Mouse (Mus musculus) stomach, embryonic 16.5 days (tissue): ENCODE results near the gene Wipf1. TPM values are rescaled to one million over a fixed set of nuclear protein-coding genes. Genes with fewer than 3 reads are reported as not detected.

ENCODE experiments used
- ATAC-seq: fragments of 200-750 bp; cut with Nextera tagmentation; 2 replicates; pipeline ENCODE4 v1.8.0; 2017; ENCODE audit warnings: moderate number of reproducible peaks, moderate TSS enrichment; ENCODE audit not compliant: insufficient read depth, low FRiP score
- H3K27ac ChIP-seq: fragments of 300-500 bp; sonication (generic); 2 replicates; pipeline ENCODE4 v1.5.1; 2014; ENCODE audit warnings: low read length
- H3K27me3 ChIP-seq: fragments of 300-500 bp; sonication (generic); 2 replicates; pipeline ENCODE4 v1.6.1; 2014; ENCODE audit warnings: low read length, control low read depth, mixed read lengths; ENCODE audit not compliant: control insufficient read depth, insufficient read depth
- H3K36me3 ChIP-seq: fragments of 300-500 bp; sonication (generic); 2 replicates; pipeline ENCODE4 v1.6.1; 2014; ENCODE audit warnings: low read length; ENCODE audit not compliant: control insufficient read depth, insufficient read depth
- H3K4me1 ChIP-seq: fragments of 300-500 bp; sonication (generic); 2 replicates; pipeline ENCODE4 v1.6.1; 2014; ENCODE audit warnings: low read length, control low read depth, mixed read lengths; ENCODE audit not compliant: control insufficient read depth, insufficient read depth
- H3K4me2 ChIP-seq: fragments of 300-500 bp; sonication (generic); 2 replicates; pipeline ENCODE4 v1.6.1; 2014; ENCODE audit warnings: low read depth, low read length, mixed read lengths
- H3K4me3 ChIP-seq: fragments of 300-500 bp; sonication (generic); replicated peaks from 2 replicates; pipeline ENCODE4 v1.5.1; 2014; ENCODE audit warnings: mild to moderate bottlenecking, low read length
- H3K9ac ChIP-seq: fragments of 300-500 bp; sonication (generic); 2 replicates; pipeline ENCODE4 v1.6.1; 2014; ENCODE audit warnings: low read length
- H3K9me3 ChIP-seq: fragments of 300-500 bp; sonication (generic); replicated peaks from 2 replicates; pipeline ENCODE4 v1.6.1; 2016; ENCODE audit warnings: low read length, control low read depth; ENCODE audit not compliant: control insufficient read depth
- WGBS: fragments of 180-500 bp; shearing (Covaris S2); extraction: QIAGEN DNeasy Blood & Tissue Kit; methylation state at CpG from one replicate; pipeline ENCODE4 v1.1.7; 2014; 5-methylcytosine and 5-hydroxymethylcytosine counted together
- polyA plus RNA-seq: library from polyadenylated mRNA; unstranded; fragments of >200 nt; fragmentation: Nextera tagmentation; extraction: Ambion mirVana; gene quantifications from 2 replicates; pipeline ENCODE4 v1.2.1, GENCODE M21; 2015

The Wipf1 gene
- polyA plus RNA-seq, 1 experiment from 2014 or later: 7.0 TPM

DNA sequence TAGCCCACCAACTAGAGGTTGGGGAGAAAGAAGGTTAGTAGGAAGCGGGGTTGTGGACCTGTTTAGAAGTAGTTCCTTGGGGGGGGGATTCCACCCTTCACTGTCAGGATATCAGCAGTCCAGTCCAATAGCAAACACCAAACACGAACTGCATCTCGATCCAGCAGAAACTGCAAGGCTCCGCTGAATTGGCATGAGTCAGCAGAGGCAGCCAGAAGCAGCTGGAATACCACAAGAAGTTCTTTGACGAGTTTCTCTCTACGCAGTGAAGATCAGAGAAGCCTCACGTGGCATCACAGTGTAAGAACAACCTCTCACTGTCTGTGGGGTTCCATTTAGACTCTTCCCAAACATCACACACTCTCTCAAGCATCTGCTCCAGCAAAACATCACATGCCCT, 124.6 kb downstream of the Wipf1 start:
- H3K9me3 ChIP-seq: no peaks in the 10 kb centered on the region
- H3K4me1 ChIP-seq: no peaks in the 10 kb centered on the region
- H3K4me3 ChIP-seq: no peak overlapping the region
- WGBS: 85% methylated on average over 7 of the region's 7 CpGs
- ATAC-seq: no peak
- H3K27ac ChIP-seq: no peak overlapping the region
- no peaks in the 10 kb centered on the region for H3K36me3 ChIP-seq
- no peak overlapping the region for H3K9ac ChIP-seq
- H3K4me2 ChIP-seq: no peak overlapping the region
- no peaks in the 10 kb centered on the region for H3K27me3 ChIP-seq

- Histone ChIP-seq H3K36me3 (no peaks in the 10 kb centered on the region), H3K27ac (no peak overlapping the region), H3K27me3 (no peaks in the 10 kb centered on the region), H3K9ac (no peak overlapping the region), H3K4me3 (no peak overlapping the region), H3K4me2 (no peak overlapping the region), H3K9me3 (no peaks in the 10 kb centered on the region), H3K4me1 (no peaks in the 10 kb centered on the region)
- no peak for ATAC-seq
- 86% methylated on average over 9 of the region's 9 CpGs for WGBS
These were observed 125.1 kb downstream of the Wipf1 start for GRCm38 (mm10) chr2:73404442-73404841.

DNA sequence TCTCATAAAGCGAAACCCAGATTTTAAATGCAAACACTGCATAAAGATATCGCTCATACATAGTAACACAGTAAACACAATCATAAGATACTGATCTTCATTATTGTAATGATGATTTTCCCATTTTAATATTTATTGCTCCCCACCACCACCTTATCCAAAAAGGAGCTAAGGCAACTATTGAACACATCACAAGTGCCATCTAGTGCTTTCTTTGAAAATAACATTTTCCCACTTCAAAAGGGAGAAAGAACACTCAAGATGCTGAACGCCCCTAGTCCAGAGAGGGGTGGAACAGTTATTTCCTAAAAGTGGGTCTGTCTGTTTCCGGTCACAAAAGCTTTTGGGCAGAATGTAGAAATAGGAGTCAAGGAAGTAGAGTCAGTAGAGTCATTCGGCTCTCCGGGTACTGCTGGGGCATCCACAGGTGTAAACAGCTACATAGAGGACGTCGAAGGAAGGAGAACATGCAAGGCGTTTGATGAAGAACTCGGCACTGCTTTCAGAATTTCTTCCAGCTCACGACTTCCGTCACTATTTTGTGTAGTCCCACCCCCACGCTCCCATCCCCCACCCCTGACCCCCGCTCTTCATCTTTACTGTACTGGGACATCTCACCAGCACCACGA, 126.0 kb downstream of the Wipf1 start:
- Histone ChIP-seq H3K9me3 (no peaks in the 10 kb centered on the region), H3K27ac (no peak overlapping the region), H3K4me3 (no peak overlapping the region), H3K27me3 (no peaks in the 10 kb centered on the region), H3K36me3 (no peaks in the 10 kb centered on the region), H3K9ac (no peak overlapping the region), H3K4me2 (no peak overlapping the region), H3K4me1 (no peaks in the 10 kb centered on the region)
- WGBS: 73% methylated on average over 15 of the region's 15 CpGs
- no peak for ATAC-seq

DNA sequence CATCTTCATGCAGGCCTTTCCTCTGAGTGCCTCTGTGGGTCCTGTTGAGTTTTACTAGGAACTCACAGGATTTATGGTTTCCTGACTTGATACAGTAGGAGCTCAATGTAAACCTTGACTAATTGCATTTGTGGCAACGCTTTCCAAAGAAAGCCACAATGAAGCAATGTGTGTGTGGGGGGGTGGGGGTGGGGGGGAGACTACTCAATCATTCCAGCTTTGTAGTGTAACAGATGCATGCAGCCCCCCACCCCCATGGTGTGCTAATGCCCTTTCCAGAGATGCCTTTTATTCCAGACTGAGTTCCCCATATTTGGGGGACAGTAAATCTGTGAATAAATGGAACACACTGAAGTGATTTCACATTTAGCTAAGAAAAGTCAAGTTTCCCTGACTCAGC, 127.8 kb downstream of the Wipf1 start:
- H3K27me3 ChIP-seq: no peaks in the 10 kb centered on the region
- WGBS: 40% methylated on average over 1 of the region's 1 CpGs
- H3K9ac ChIP-seq: no peak overlapping the region
- H3K4me3 ChIP-seq: no peak overlapping the region
- H3K36me3 ChIP-seq: no peaks in the 10 kb centered on the region
- no peaks in the 10 kb centered on the region for H3K9me3 ChIP-seq
- ATAC-seq: no peak
- no peaks in the 10 kb centered on the region for H3K4me1 ChIP-seq
- no peak overlapping the region for H3K27ac ChIP-seq
- H3K4me2 ChIP-seq: no peak overlapping the region

- WGBS: 94% methylated on average over 2 of the region's 2 CpGs
- no peak overlapping the region for H3K4me2 ChIP-seq
These were observed 132.1 kb downstream of the Wipf1 start for GRCm38 (mm10) chr2:73397476-73397875.

DNA sequence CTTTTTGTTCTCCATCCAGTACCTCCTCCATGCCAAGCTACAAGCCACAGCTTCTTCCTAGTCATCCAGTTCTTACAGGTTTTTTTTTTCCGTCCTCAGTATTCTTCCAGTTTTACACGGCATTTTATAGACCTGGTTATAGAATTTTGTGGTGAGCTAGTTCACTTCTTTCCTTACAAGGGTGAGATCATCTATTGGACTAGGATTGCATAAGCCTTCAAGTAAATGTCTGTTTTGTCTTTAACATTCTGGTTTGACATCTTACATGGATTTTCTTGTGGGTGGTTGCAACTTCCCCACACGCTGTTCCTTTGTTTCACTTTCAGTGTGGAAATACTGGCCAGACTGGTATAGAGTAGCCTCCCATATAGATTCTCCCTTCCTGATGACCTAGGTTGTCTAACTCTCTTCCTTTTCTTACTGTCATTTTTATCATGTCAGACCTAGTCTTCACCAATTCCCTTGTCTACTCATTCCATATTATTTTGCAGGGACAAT, 132.7 kb downstream of the Wipf1 start:
- H3K4me2 ChIP-seq: no peak overlapping the region
- H3K4me3 ChIP-seq: no peak overlapping the region
- peak overlapping the region; percentile 54; the same call in 1 of the 2 replicates for H3K27ac ChIP-seq
- H3K36me3 ChIP-seq: no peaks in the 10 kb centered on the region
- no peaks in the 10 kb centered on the region for H3K4me1 ChIP-seq
- WGBS: 76% methylated on average over 3 of the region's 3 CpGs
- no peak overlapping the region for H3K9ac ChIP-seq
- no peaks in the 10 kb centered on the region for H3K27me3 ChIP-seq
- H3K9me3 ChIP-seq: no peaks in the 10 kb centered on the region
- ATAC-seq: no peak

More at GRCm38 (mm10) chr2:73397476-73397875, 132.1 kb downstream of the Wipf1 start:
- no peak for ATAC-seq
- H3K36me3 ChIP-seq: no peaks in the 10 kb centered on the region
- no peak overlapping the region for H3K4me3 ChIP-seq
- H3K9me3 ChIP-seq: no peaks in the 10 kb centered on the region
- H3K9ac ChIP-seq: no peak overlapping the region
- H3K27ac ChIP-seq: no peak overlapping the region
- H3K27me3 ChIP-seq: no peaks in the 10 kb centered on the region
- no peaks in the 10 kb centered on the region for H3K4me1 ChIP-seq

GRCm38 (mm10) chr2:73395516-73395915, 134.0 kb downstream of the Wipf1 start:
- H3K9me3 ChIP-seq: no peaks in the 10 kb centered on the region
- no peak overlapping the region for H3K9ac ChIP-seq
- no peak overlapping the region for H3K27ac ChIP-seq
- H3K36me3 ChIP-seq: no peaks in the 10 kb centered on the region
- no peak for ATAC-seq
- H3K4me2 ChIP-seq: no peak overlapping the region
- 61% methylated on average over 8 of the region's 8 CpGs for WGBS
- H3K27me3 ChIP-seq: no peaks in the 10 kb centered on the region
- H3K4me3 ChIP-seq: no peak overlapping the region
- H3K4me1 ChIP-seq: no peaks in the 10 kb centered on the region

GRCm38 (mm10) chr2:73394476-73394875, 135.1 kb downstream of the Wipf1 start:
- no peaks in the 10 kb centered on the region for H3K4me1 ChIP-seq
- H3K9ac ChIP-seq: no peak overlapping the region
- no peaks in the 10 kb centered on the region for H3K36me3 ChIP-seq
- H3K9me3 ChIP-seq: no peaks in the 10 kb centered on the region
- H3K27me3 ChIP-seq: no peaks in the 10 kb centered on the region
- WGBS: 82% methylated on average over 3 of the region's 3 CpGs
- H3K4me3 ChIP-seq: no peak overlapping the region
- H3K4me2 ChIP-seq: no peak overlapping the region
- ATAC-seq: no peak
- no peak overlapping the region for H3K27ac ChIP-seq

- H3K9ac ChIP-seq: no peak overlapping the region
These were observed 136.8 kb downstream of the Wipf1 start for GRCm38 (mm10) chr2:73392772-73393171.

More at GRCm38 (mm10) chr2:73392772-73393171, 136.8 kb downstream of the Wipf1 start:
- Histone ChIP-seq H3K4me3 (no peak overlapping the region), H3K9me3 (no peaks in the 10 kb centered on the region), H3K4me2 (no peak overlapping the region), H3K27ac (no peak overlapping the region), H3K36me3 (no peaks in the 10 kb centered on the region), H3K4me1 (no peaks in the 10 kb centered on the region), H3K27me3 (no peaks in the 10 kb centered on the region)
- no peak for ATAC-seq
- 83% methylated on average over 2 of the region's 2 CpGs for WGBS
